Mouse (Mus musculus) left cerebral cortex, postnatal 25 days (tissue): ENCODE results near the gene Prox2. TPM values are rescaled to one million over a fixed set of nuclear protein-coding genes. Genes with fewer than 3 reads are reported as not detected.
"Not testable (repeated sequence)": the region's sequence is repeated elsewhere in the genome, so short reads cannot be mapped to it uniquely, and the experiment has no call there.

ENCODE experiments used
- DNase-seq, 2 experiments: peaks; one replicate each; pipeline ENCODE4 v3.0.0; 2022; ENCODE audit warnings: low spot score in 2 of 2, mixed read lengths in 1 of 2
- intact Hi-C: fragments of 180-260 bp; cut with DNase I; formaldehyde crosslinking; loops from one replicate; pipeline ENCODE4 v1.15.1; 2025
- total RNA-seq, 2 experiments: library from RNA; stranded (reverse); gene quantifications; 2 replicates each; pipeline ENCODE4 v1.2.3; 2021

Gene Prox2
- 1 to 10 TPM; 1.3 to 1.4 TPM for total RNA-seq

- intact Hi-C loops: no loop called here
- DNase-seq: peak; percentile 88 to 91
Measured at GRCm38 (mm10) chr12:85110698-85111592, at the start of gene Prox2, which contains the start of gene Dlst. Gene Prox2 (minus strand): TSS chr12:85110759. Gene Dlst (plus strand): TSS chr12:85110833.

DNA sequence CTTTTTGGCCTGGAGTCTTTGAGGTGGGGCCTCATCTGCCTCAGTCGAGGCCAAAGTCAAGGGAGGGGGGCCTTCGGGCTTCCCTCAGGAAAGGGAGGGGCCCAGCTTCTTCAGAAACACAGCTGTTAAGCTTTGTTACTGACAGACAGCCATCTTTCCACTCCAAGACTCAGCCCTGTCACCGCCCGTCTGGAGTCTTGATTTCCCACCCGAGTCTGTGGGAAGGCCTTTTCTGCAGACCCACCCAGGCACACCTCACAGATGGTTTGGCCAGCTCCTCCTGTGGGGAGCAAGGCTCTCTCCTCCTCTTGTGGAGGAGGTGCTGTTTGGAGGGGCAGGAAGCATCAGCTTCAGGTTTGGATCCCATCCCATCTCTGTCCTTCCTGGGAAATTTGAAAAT, 49.0 kb upstream of the Prox2 start:
- intact Hi-C loops: no loop called here
- DNase-seq: no peak

DNA sequence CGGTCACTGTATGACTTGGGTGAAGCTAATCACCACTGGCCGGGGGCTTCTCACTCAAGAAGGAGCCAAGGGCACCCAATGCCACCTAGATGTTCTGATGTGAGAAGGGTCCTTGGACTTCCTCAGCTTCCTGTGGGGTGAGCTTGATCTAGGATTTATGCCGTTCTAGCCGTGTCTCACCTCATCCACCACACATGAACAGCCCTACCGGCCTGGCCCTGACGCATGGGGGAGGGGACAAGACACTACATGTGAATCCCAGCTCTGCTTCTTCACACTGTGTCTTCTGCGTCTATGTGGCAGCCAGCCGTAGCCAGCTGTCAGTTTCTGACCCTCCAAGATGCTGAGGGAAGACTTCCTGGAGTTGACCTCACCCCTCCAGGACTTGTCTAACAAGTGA, 48.2 kb upstream of the Prox2 start:
- intact Hi-C loops: no loop called here
- DNase-seq: no peak

- intact Hi-C loops: no loop called here
Measured at GRCm38 (mm10) chr12:85157797-85158460, 47.4 kb upstream of the Prox2 start.

DNA sequence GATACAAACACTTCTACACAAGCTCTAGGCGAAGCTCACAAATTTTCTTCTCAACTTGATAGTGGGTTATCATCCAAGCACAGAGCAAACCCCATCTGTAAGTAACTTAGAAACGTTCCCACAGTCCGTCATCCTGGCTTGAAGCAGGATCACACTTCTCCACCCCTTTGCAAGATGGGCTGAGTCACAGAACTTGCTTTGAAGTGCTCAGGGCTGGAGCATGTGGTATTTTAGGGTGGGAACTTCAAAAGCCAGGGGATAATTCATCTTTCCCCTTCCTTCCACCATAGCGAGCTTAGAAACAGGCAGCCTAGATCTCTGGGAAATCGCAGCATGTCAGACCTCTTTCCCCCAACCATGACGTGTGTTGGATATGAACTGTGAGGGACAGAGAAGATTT, 45.8 kb upstream of the Prox2 start:
- intact Hi-C loops: no loop called here
- peak in 1 of 2 experiments; percentile 50 for DNase-seq

More at GRCm38 (mm10) chr12:85157797-85158460, 47.4 kb upstream of the Prox2 start:
- DNase-seq: no peak

DNA sequence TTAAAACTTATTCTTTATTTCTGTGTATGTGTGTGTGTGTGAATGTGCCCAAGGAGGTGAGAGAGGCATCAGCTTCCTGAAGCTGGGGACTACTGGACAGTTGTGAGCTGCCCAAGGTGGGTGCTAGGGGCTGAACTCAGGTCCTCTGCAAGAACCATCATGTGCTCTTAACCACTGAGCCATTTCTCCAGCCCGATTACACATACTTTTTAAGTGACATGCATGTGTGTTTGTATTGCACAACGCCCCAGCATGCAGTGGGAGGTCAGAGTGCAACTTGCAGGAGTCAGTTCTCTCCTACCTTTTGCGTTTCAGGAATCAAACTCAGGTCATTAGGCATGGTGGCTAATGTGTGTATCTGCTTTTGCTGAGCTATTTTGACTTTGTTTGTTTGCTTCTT, 42.5 kb upstream of the Prox2 start:
- no peak for DNase-seq
- intact Hi-C loops: no loop called here

- peak; percentile 76 to 90 for DNase-seq
- intact Hi-C loops: no loop called here
Measured at GRCm38 (mm10) chr12:85151002-85151774, 40.6 kb upstream of the Prox2 start, which contains the start of gene Rps6kl1. Gene Rps6kl1 (minus strand): TSS chr12:85151264.

DNA sequence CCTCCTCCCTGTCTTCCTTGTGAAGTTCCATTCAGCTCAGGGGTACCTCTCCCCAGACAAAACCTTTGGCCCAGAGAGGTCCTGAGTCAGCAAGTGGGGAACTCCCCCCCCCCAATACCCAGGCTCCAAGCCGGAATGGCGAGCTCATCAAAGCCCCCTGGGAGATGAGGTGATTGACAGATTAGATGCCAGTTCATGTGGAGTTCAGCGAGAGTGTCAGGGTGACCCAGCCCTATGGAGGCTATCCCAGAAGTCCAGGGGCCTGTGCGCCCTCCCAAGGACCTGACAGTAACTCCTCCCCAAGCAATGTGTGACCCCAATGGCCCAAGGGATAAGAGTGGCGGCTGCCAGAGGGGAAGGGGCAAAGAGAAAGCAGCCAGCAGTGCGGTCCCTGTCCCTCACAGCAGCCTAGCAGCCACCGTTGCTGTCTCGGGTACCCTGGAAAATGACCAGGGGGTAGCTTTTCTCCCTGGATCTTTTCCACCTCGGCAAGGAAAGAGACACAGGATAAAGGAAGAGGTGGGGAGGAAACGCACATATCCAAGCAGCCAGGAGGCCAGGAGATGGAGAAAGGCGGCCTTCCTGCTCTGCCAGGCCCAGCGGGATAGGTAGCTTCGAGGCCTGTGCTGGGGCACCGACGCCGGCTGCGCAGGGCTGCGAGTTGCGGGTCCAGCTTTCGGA, 39.9 kb upstream of the Prox2 start:
- intact Hi-C loops: no loop called here

GRCm38 (mm10) chr12:85146881-85147280, 36.3 kb upstream of the Prox2 start:
- no peak for DNase-seq
- intact Hi-C loops: no loop called here

More for the DNA sequence above, 39.9 kb upstream of the Prox2 start:
- peak in 1 of 2 experiments; percentile 56 for DNase-seq

DNA sequence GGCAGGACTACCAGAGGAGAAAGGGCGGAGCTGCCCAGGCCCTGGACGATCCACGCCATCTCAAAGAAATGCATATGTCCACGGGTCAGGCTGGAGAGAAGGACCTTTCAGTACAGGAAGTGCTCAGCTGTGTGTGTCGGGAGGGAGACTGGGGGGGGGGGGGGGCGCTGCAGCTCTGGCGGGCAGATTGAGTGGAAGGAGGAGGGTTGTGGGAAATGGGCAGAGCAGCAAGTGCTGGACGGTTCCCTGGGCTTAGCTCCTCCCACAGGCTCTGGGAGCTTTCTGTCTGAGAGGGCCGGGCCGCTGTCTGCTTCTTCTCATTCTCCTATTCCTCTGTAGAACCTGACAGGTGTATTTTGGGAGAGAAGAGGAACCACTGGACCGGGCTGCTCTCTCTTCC, 35.8 kb upstream of the Prox2 start:
- intact Hi-C loops: no loop called here
- DNase-seq: no peak

DNA sequence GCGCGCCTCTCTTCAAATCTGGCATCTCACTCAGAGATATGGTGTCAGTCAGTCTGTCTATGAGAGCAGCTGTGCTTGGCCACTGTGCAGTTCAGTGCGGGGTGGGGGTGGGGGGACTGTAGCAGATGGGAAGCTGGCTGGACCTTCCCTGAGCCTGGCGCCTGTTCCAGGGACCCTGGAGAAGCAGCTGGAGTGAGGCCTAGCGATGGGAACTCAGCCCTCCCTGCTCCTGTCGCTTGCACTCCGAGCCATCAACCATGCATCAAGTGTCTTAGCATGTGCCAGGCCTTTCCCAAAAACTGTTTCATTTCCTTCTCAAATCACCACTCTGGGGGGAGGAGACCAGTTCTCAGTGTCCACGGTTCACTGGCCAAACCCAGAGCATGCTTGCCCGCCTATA, 35.1 kb upstream of the Prox2 start:
- intact Hi-C loops: no loop called here
- no peak for DNase-seq

DNA sequence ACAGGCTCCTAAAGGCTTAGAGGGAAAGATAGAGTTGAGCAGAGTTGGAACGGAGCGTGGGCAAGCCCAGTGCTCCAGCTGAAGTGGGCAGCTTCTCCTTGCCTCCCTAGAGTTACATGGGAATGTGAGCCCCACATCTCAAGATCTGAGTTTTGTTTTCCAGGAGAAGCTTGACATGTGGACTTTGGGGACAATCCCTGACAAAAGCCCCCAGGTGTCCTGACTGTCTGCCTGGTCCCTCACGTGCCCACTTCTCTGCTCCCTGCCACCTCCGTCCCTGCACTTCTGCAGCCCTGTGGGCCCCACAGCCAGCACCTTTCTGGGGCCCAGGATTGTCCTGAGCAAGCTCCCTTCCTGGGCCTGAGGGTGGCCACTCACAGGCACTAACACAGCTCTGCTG, 34.3 kb upstream of the Prox2 start:
- DNase-seq: no peak
- intact Hi-C loops: loop anchor here (5.0 kb wide), 1 partner anchor 142 kb away; the partner anchor contains the start of genes Acyp1 and Zc2hc1c

- intact Hi-C loops: loop anchor here (5.0 kb wide), 1 partner anchor 143 kb away; the partner anchor contains the start of genes Acyp1 and Zc2hc1c
- DNase-seq: not testable (repeated sequence)
Measured at GRCm38 (mm10) chr12:85144276-85144675, 33.7 kb upstream of the Prox2 start.

DNA sequence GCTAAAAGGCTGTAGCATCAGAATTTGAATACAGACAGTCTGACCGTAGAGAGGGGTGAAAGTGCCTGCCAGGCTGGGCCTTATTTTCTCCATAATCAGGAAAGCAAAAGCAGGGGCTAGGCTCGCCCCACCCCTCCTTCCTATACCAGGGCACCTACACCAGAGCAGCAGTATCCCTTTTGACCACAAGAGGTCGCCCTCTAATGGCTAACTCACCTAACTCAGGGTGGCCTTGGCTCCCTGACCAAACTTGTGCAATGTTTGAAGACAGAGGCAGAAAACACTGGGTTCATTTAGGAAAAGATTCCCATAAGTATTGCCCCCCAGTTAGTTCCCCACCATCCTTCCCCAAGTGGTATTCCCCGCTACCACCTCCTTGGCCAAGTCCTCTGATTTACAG, 32.2 kb upstream of the Prox2 start:
- DNase-seq: peak; percentile 82
- intact Hi-C loops: loop anchor here (1.0 to 5.0 kb wide), 2 partner anchors 144 to 162 kb away; partner anchors contain the start of genes Acyp1 and Zc2hc1c

DNA sequence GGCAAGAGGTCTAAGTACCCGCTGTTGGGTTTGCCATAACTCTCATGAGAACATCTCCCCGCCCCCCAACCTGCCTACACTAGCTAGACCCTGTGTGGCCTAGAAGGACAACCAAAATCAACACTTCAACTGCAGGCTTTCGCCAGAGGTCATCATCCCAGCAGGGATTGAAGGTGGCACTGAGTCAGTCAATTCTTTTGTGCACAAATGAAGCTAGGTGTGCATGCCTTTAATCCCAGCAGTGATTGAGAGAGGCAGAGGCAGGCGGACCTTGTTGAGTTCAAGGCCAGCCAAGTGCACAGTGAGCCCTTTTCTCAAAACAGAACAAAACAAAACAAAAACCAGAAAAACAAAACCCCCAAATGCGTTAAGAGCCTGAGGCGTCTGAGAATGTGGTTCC, 30.5 kb upstream of the Prox2 start:
- intact Hi-C loops: loop anchor here (5.0 kb wide), 1 partner anchor 146 kb away; the partner anchor contains the start of genes Acyp1 and Zc2hc1c
- no peak for DNase-seq

- no peak for DNase-seq
- intact Hi-C loops: loop anchor here (5.0 kb wide), 1 partner anchor 147 kb away; the partner anchor contains the start of genes Acyp1 and Zc2hc1c
Measured at GRCm38 (mm10) chr12:85140036-85140701, 29.6 kb upstream of the Prox2 start.

DNA sequence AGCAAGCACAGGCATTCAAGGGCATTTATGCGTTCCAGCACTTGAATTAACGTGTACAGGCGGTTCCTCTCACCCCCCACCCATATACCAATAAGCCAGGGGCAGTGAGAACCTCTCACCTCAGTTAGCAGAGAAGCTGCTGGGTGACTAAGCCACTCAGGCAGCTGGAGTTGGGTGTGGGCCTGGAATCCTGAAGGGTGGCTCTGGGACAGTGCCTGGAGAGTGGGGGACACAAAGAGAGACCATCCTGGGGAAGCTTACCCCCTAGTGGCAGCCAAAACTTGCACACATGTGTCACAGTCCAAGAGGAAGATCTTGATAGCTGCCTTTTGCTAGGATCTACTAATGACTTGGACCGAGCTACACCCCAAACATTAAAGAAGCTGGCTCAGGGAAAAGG, 26.1 kb upstream of the Prox2 start:
- DNase-seq: no peak
- intact Hi-C loops: no loop called here
